Mouse (Mus musculus): ENCODE data around the gene Ap1s2.

The Ap1s2 gene

DNA sequence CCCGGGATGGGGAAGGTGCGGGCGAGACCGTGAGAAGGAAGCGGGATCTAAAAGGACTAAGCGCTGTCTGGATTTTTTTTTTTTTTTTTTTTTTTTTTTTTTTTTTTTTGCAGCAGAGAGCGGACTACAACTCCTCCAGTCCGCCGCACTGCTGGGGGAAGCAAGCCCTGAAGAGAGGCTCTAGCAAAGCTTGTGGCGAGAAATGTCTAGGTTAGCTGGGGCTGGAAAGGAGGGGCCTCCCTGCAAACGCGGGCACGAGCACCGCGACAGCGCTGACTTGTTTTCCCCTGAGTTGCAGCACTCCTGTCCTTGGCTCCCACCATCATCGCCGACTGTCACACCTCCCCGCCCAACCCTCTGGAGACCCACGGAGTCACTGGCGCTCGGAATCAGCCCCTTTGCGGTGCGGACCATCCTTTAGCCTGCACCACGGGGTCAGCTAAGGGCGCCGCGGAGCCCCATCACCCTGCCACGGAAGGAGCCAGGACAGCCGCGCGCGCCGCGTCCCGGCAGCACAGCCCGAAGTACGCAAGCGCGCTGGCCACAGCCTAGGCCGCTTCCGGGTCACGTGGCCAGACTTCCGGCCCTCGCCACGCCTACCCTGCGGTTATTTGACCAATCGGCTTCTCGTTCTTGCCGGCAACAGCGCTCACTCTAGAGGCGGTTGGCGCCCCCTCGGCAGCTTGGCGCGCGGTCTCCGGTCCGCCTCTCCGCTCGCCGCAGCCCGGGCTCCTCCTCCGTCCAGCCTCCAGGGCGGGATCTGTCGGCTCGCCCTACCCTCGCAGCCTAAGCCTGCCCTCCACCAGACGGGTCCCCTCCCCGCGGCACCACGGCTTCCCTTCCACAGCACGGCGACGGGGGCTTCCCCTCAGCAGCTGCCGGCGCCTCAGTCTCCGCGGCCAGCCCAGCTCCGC is at the start of gene Ap1s2:
Gene Ap1s2, plus strand, starts transcription at position 681 of the 914 bp plus-strand sequence.
- peak; percentile 96 for DNase-seq

GRCm38 (mm10) chrX:163867711-163868379 is 41.0 kb upstream of the Ap1s2 start:
- no peak for DNase-seq

DNA sequence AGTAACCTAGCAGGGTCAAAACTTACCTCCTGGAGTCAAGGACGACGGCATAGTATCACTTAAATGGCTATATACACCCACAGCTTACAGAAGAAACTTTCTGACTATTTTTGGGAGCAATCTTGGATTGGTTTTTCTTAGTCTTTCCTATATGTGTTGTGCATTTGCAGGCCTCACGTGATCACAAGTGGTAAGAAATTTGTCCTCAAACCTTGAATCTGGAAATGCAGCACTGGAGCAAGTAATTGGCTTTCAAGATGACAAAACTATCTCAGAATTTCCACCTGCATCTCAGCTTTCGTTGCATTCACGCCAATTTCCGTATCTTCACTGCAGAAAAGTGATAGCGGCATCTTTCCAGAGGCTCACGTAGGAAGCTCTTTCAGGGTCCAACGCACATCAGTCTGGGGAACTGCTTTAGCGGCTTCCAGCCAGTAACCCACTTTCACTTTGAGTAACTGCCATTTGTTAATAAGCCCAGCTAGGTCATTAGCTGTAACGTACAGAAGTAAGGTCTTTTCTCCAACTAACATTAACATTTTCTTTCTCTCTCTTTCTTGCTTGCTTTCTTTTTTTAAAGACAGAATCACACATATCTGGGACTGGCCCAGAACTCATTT is 40.0 kb upstream of the Ap1s2 start:
- DNase-seq, result no peak

DNA sequence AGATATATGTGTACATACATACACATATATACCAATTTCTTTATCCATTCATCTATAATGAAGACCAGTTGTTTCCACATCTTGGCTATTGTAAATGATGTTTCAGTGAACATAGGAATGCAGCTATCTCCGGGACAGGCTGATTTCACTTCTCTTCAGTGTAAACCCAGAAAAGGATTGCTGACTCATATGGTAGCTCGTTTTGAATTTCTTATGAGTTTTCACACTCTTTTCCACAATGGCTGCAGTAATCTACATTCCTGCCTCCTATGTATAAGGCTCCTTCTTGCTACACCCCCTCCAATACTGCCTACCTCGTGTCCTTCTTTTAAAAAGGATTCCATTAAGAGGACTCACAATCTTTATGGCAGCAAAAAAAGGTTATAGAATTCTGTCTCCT is 32.9 kb upstream of the Ap1s2 start:
- no peak for DNase-seq

- DNase-seq, result no peak
Observed at GRCm38 (mm10) chrX:163876636-163877035, 32.2 kb upstream of the Ap1s2 start.

DNA sequence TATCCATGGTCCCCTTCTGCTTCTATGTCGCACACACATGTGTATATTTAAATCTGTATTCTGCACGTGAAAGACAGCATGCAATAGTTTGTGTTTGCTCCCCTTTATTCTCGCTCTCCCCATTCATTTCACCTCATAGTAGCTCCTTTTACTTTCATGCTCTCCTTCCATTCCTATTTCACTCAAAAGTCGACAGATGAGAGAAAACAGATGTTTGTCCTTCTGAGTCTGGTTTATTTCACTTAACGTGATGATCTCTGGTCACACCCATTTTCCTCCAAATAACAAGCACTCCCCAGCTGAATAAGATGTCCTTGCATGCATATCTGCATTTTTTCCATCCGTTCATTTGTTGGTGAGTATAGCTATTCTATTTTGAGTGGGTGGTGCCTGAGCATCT is 29.8 kb upstream of the Ap1s2 start:
- DNase-seq, result no peak

DNA sequence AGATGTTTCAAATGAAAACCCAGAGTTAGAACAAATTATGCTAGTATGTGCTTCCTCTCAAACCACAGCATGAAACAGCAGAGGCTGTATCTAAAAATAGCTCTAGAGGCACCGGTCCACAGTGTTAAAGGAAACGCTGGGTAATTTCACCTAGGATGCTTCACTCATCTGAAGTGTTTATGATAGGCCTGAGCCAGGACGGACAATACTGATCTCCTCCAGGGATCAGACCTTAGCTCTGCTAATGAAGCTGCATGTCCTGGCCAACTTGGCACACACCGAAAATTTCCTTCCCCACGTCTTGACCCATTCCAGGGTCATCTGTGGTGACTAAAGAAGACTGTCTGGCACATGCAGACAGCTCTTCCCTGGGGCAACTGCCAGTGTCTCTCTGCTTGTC is 29.4 kb upstream of the Ap1s2 start:
- peak; percentile 1 for DNase-seq

- DNase-seq, result no peak
Observed at GRCm38 (mm10) chrX:163885539-163885981, 23.3 kb upstream of the Ap1s2 start.

GRCm38 (mm10) chrX:163897354-163897753 is 11.5 kb upstream of the Ap1s2 start:
- no peak for DNase-seq

GRCm38 (mm10) chrX:163899431-163900020 is 9.3 kb upstream of the Ap1s2 start:
- no peak for DNase-seq

- DNase-seq, result no peak
Observed at GRCm38 (mm10) chrX:163906861-163907260, 2.0 kb upstream of the Ap1s2 start.

DNA sequence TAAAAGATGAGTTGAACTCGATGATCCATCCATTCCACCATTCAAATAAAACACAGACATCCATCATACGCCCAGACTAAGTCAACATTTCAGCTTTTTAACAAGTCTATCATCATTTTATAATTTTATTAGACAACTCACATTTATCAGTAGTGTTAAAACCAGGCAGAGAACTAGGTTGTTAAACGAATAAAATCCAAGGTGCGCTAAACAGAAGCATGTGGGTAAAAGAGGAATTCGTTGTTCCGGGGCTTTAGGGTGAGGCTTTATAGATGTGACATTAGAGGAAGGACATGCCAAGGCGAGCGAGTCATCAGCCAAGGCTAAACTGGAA is 847 bp upstream of the Ap1s2 start:
- DNase-seq, result no peak

GRCm38 (mm10) chrX:163909381-163909780 is 564 bp downstream of the Ap1s2 start:
- DNase-seq, result peak; percentile 31

DNA sequence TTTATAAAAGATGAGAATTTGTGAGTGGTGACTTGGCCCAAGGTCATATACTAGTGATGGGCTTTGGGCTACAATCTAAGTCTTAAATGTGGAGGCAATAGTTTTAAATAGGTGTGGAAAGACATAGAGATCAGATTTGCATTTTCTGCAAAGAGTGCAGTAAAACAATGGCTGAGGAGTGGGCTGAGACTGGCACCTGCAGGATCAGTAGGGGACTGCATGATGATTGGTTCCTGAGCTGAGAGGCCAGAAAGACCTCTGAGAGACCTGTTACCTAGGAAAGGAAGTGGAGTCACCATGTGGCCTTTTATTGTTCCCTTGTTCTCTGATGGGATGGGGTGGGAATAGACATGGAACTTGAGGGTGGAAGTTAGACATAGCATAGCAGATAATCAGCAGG is 4.0 kb downstream of the Ap1s2 start:
- DNase-seq, result peak; percentile 13

DNA sequence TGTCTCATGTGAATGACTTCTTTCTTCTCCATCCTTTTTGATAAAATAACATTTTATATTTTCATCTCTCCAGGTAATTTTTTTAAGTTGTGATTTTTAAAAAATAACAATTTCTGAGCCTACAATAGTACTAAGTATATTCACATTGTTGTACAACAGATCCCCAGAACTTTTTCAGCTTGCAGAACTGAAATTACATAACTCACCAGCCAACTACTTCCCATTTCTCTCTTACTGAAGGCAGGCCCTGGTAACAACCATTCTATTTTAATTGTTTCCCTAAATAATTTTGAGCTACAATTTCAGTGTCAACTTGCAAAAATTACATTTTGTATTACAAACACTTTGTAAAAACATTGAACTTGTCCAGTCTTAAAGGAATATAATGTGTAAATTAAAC is 20.7 kb downstream of the Ap1s2 start:
- DNase-seq, result no peak

- DNase-seq, result no peak
Observed at GRCm38 (mm10) chrX:163934731-163935130, 25.9 kb downstream of the Ap1s2 start.

DNA sequence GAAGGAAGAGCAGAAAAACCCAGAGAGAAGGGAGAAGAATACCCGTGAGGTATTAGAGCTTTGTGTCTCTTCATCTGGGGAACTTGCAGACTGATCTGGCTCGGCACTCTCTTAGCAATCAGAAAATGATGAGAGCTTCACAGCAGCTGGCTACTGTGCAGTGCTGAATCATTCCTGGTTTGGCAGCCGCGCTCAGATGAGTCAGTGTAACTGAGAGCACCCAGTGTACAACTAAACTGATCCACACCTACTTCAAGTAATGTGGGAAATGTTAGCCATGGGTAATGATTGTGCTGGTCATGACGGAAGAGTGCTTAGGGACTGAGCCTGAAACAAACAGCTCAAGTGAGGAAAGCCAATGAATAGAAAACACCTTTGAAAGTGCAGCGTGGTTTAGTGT is 29.8 kb downstream of the Ap1s2 start:
- no peak for DNase-seq

- DNase-seq, result no peak
Observed at GRCm38 (mm10) chrX:163944381-163944780, 35.6 kb downstream of the Ap1s2 start.

GRCm38 (mm10) chrX:163951618-163952017 is 42.8 kb downstream of the Ap1s2 start:
- no peak for DNase-seq

GRCm38 (mm10) chrX:163957381-163957780 is 48.6 kb downstream of the Ap1s2 start:
- no peak for DNase-seq

DNA sequence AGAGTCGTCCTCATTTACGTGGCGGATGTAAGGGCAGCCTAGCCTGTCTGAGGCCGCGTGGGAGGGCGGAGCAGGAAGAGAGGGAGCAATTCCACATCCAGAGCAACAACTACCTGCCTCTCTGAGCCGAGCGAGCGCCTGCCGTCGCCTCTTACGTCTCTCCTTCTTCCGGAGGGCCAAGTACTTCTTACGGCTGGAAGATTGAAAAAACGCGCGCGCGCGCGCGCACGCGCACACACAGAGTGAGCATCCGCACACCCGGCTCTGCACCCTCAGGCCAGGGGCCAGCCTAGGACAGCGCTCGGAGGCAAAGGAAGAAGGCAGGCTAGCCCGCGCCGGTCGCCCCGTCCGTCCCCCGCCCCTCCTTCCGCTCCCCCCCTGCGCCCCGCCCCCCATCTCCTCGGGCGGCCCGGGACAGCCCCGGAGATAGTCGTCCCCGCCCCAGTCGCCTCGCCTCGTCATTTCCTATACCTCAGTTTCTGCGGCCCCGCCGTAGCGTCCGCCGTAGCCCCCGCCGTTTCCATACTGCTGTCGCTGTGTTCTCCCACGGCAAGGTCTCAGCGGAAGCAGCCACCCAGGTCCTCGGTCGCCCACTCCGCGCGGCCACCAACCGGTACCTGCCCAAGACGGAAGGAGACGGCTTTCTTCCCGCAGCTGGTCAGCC is 49.1 kb downstream of the Ap1s2 start:
- peak; percentile 81 for DNase-seq

- peak; percentile 93 for DNase-seq
Observed at GRCm38 (mm10) chrX:163958467-163958875, 49.7 kb downstream of the Ap1s2 start, which contains the start of gene Zrsr2. Gene Zrsr2 (minus strand): TSS chrX:163958661.

DNA sequence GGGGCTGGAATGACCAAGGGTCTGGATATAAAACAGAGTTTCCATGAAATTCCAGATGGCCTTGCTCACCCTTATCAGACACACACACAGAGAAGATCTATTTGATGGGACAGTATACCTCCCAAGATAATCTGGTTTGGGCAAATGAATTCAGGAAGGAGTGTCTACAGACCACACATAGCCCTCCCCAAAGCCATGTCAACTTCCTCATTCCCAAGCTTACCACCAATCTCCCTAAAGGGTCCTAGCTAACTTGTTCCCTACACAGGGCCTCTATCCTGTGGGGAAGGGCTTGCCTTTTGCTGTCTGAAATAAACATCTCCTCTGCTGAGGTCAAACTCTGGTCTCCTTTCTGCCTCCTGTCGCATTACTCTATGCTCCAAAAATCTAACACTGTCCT is 72.3 kb downstream of the Ap1s2 start:
- DNase-seq, result no peak
